In genomic region chr11:20663580-20664198, GRCm38 (mm10) we compare ENCODE assay signal across 16 mouse cellular contexts.
DNase-seq lines count a peak whose midpoint lies in the region; ATAC-seq lines count a peak whose summit lies in the region.
"Had no signal": no experiment of that assay in that cellular context is flagged by ENCODE, and none has a peak within 500 bp of the region (broad histone marks: within the 10 kb centered on the region; RNA-seq: fewer than 3 reads in every experiment).

No protein-coding gene starts in this region.

- DNase-seq in neural tube, embryonic 11.5 days (ENCODE audit: low spot score) = peak; percentile 9
- DNase-seq in forebrain, embryonic 10.5 days (ENCODE audit: extremely low spot score, low spot score) = peak; percentile 58
- peak; percentile 71 for DNase-seq in midbrain, embryonic 14.5 days
- DNase-seq in right cerebral cortex, postnatal 4 days = no peak
- DNase-seq in left cerebral cortex, adult 9 months (ENCODE audit: low spot score in 2 of 2) = no peak
- DNase-seq: adrenal gland, postnatal 25 days; cerebellum, postnatal 25 days; right cerebral cortex, adult 18-20 months; thymus, adult 18-20 months had no signal

- WGBS in neural tube, embryonic 11.5 days = 27% methylated on average over 5 of the region's 5 CpGs
- 33% methylated on average over 5 of the region's 5 CpGs for WGBS in neural tube, embryonic 15.5 days
- 12% methylated on average over 5 of the region's 5 CpGs for WGBS in forebrain, embryonic 10.5 days
- WGBS in hindbrain, embryonic 12.5 days = 27% methylated on average over 4 of the region's 5 CpGs
- WGBS in midbrain, embryonic 14.5 days = 7% methylated on average over 5 of the region's 5 CpGs

- H3K27ac ChIP-seq in neural tube, embryonic 11.5 days (ENCODE audit: low read depth, low read length) = no peak overlapping the region
- no peak overlapping the region for H3K27ac ChIP-seq in neural tube, embryonic 15.5 days (replicated peaks)
- peak overlapping the region; percentile 86 for H3K27ac ChIP-seq in forebrain, embryonic 10.5 days
- H3K27ac ChIP-seq in hindbrain, embryonic 12.5 days = 0 out of 2 replicates have a peak overlapping the region, but pooled peaks have one; percentile 7
- H3K27ac ChIP-seq in midbrain, embryonic 14.5 days (replicated peaks; ENCODE audit: low read depth, low read length) = peak overlapping the region; percentile 46
- H3K27ac ChIP-seq: lung, embryonic 15.5 days; neural tube, embryonic 12.5 days had no signal

- H3K9ac ChIP-seq in neural tube, embryonic 11.5 days (ENCODE audit: low read length) = peak overlapping the region; percentile 15; the same call in 1 of the 2 replicates
- no peak overlapping the region for H3K9ac ChIP-seq in neural tube, embryonic 15.5 days (replicated peaks)
- H3K9ac ChIP-seq in hindbrain, embryonic 12.5 days = 0 out of 2 replicates have a peak overlapping the region, but pooled peaks have one; percentile 14
- H3K9ac ChIP-seq in midbrain, embryonic 14.5 days (replicated peaks; ENCODE audit: low read length) = no peak overlapping the region
- H3K9ac ChIP-seq: lung, embryonic 15.5 days; neural tube, embryonic 12.5 days had no signal

- H3K4me2 ChIP-seq in neural tube, embryonic 11.5 days (ENCODE audit: low read depth) = no peak overlapping the region
- H3K4me2 ChIP-seq in neural tube, embryonic 15.5 days = no peak overlapping the region
- H3K4me2 ChIP-seq in hindbrain, embryonic 12.5 days (replicated peaks) = no peak overlapping the region
- no peak overlapping the region for H3K4me2 ChIP-seq in midbrain, embryonic 14.5 days (ENCODE audit: low read length)
- H3K4me2 ChIP-seq: lung, embryonic 15.5 days; neural tube, embryonic 12.5 days had no signal

- H3K36me3 ChIP-seq in neural tube, embryonic 11.5 days (ENCODE audit: control insufficient read depth, insufficient read depth, low read length) = no peaks in the 10 kb centered on the region
- H3K36me3 ChIP-seq in neural tube, embryonic 15.5 days = no peaks in the 10 kb centered on the region
- no peaks in the 10 kb centered on the region for H3K36me3 ChIP-seq in forebrain, embryonic 10.5 days (replicated peaks)
- H3K36me3 ChIP-seq in hindbrain, embryonic 12.5 days = no peaks in the 10 kb centered on the region
- H3K36me3 ChIP-seq in midbrain, embryonic 14.5 days (ENCODE audit: control insufficient read depth, insufficient read depth, low read length) = no peaks in the 10 kb centered on the region
- H3K36me3 ChIP-seq: G1E; lung, embryonic 15.5 days; neural tube, embryonic 12.5 days had no signal

- ATAC-seq in neural tube, embryonic 11.5 days (ENCODE audit: insufficient read depth, low FRiP score, low TSS enrichment) = no peak
- no peak for ATAC-seq in neural tube, embryonic 15.5 days (ENCODE audit: low FRiP score)
- ATAC-seq in hindbrain, embryonic 12.5 days (ENCODE audit: low FRiP score) = peak; percentile 27; the same call in 1 of the 2 replicates
- ATAC-seq in midbrain, embryonic 14.5 days (ENCODE audit: low FRiP score, low TSS enrichment) = peak; percentile 50; the same call in 1 of the 2 replicates
- ATAC-seq in cerebellum, adult (ENCODE audit: insufficient number of reproducible peaks, low FRiP score, low TSS enrichment) = no peak

- no peaks in the 10 kb centered on the region for H3K9me3 ChIP-seq in neural tube, embryonic 11.5 days (ENCODE audit: control insufficient read depth, low read length)
- no peaks in the 10 kb centered on the region for H3K9me3 ChIP-seq in neural tube, embryonic 15.5 days (replicated peaks)
- no peaks in the 10 kb centered on the region for H3K9me3 ChIP-seq in forebrain, embryonic 10.5 days
- no peaks in the 10 kb centered on the region for H3K9me3 ChIP-seq in hindbrain, embryonic 12.5 days (replicated peaks)
- no peaks in the 10 kb centered on the region for H3K9me3 ChIP-seq in midbrain, embryonic 14.5 days (ENCODE audit: control insufficient read depth, low read length)
- H3K9me3 ChIP-seq: G1E; lung, embryonic 15.5 days; neural tube, embryonic 12.5 days had no signal

- H3K4me1 ChIP-seq in neural tube, embryonic 11.5 days (ENCODE audit: control insufficient read depth, insufficient read depth, low read length) = 0 out of 2 replicates have a peak, but pooled peaks cover 2% of the 10 kb centered on the region
- H3K4me1 ChIP-seq in neural tube, embryonic 15.5 days = 0 out of 2 replicates have a peak, but pooled peaks cover 6% of the 10 kb centered on the region
- H3K4me1 ChIP-seq in forebrain, embryonic 10.5 days = peaks cover 56% of the 10 kb centered on the region
- peaks cover 11% of the 10 kb centered on the region for H3K4me1 ChIP-seq in hindbrain, embryonic 12.5 days
- H3K4me1 ChIP-seq in midbrain, embryonic 14.5 days (ENCODE audit: control insufficient read depth, insufficient read depth, low read length) = peaks cover 13% of the 10 kb centered on the region

- no peaks in the 10 kb centered on the region for H3K27me3 ChIP-seq in neural tube, embryonic 11.5 days (ENCODE audit: control insufficient read depth, insufficient read depth, low read length)
- H3K27me3 ChIP-seq in neural tube, embryonic 15.5 days (replicated peaks) = no peaks in the 10 kb centered on the region
- H3K27me3 ChIP-seq in forebrain, embryonic 10.5 days (ENCODE audit: poor library complexity, severe bottlenecking) = no peaks in the 10 kb centered on the region
- H3K27me3 ChIP-seq in hindbrain, embryonic 12.5 days = no peaks in the 10 kb centered on the region
- H3K27me3 ChIP-seq in midbrain, embryonic 14.5 days (ENCODE audit: control insufficient read depth, insufficient read depth, low read length) = no peaks in the 10 kb centered on the region
- H3K27me3 ChIP-seq: lung, embryonic 15.5 days; neural tube, embryonic 12.5 days had no signal

- no peak overlapping the region for H3K4me3 ChIP-seq in neural tube, embryonic 11.5 days (ENCODE audit: low read depth, low read length)
- H3K4me3 ChIP-seq in neural tube, embryonic 15.5 days (replicated peaks) = no peak overlapping the region
- H3K4me3 ChIP-seq in forebrain, embryonic 10.5 days = peak overlapping the region; percentile 18; the same call in 1 of the 2 replicates
- H3K4me3 ChIP-seq in hindbrain, embryonic 12.5 days = no peak overlapping the region
- no peak overlapping the region for H3K4me3 ChIP-seq in midbrain, embryonic 14.5 days (replicated peaks; ENCODE audit: low read depth, low read length)
- H3K4me3 ChIP-seq: lung, embryonic 15.5 days; megakaryocyte, embryonic 14.5 days; neural tube, embryonic 12.5 days had no signal

Comparison
In these comparisons a context has a peak if more than half of its experiments do, and no peak if none do; other contexts are left out.
1. H3K9ac ChIP-seq: peak in neural tube, embryonic 11.5 days (single experiment) and hindbrain, embryonic 12.5 days (single experiment); none in neural tube, embryonic 15.5 days (single experiment) and midbrain, embryonic 14.5 days (single experiment).
2. ATAC-seq: peak in hindbrain, embryonic 12.5 days (single experiment) and midbrain, embryonic 14.5 days (single experiment); none in neural tube, embryonic 11.5 days (single experiment), neural tube, embryonic 15.5 days (single experiment) and cerebellum, adult (single experiment).
3. DNase-seq: peak in neural tube, embryonic 11.5 days (single experiment), forebrain, embryonic 10.5 days (single experiment) and midbrain, embryonic 14.5 days (single experiment); none in right cerebral cortex, postnatal 4 days (single experiment) and left cerebral cortex, adult 9 months (0 of 2).
4. H3K27ac ChIP-seq: peak in forebrain, embryonic 10.5 days (single experiment), hindbrain, embryonic 12.5 days (single experiment) and midbrain, embryonic 14.5 days (single experiment); none in neural tube, embryonic 11.5 days (single experiment) and neural tube, embryonic 15.5 days (single experiment).